Mouse (Mus musculus): ENCODE results near the gene Usp42. TPM values are rescaled to one million over a fixed set of nuclear protein-coding genes. Genes with fewer than 3 reads are reported as not detected.
A peak's percentile ranks its signal among the peaks of the same experiment; 100 is the strongest.

The Usp42 gene
- polyA plus RNA-seq, 1 experiment from 2014 or later: 2.9 TPM

GRCm38 (mm10) chr5:143668884-143669283 lies 63.2 kb downstream of the Usp42 start:
- H3K4me1 ChIP-seq (ENCODE audit: control insufficient read depth, low read depth, low read length): peaks cover 33% of the 10 kb centered on the region
- H3K9me3 ChIP-seq (replicated peaks; ENCODE audit: control insufficient read depth, low read length): no peaks in the 10 kb centered on the region
- H3K9ac ChIP-seq (ENCODE audit: low read depth, low read length): no peak overlapping the region
- H3K27me3 ChIP-seq (ENCODE audit: control insufficient read depth, insufficient read depth, low read depth, low read length): no peaks in the 10 kb centered on the region
- no peaks in the 10 kb centered on the region for H3K36me3 ChIP-seq (ENCODE audit: control insufficient read depth, insufficient read depth)
- 81% methylated on average over 2 of the region's 2 CpGs for WGBS (ENCODE audit: insufficient replicate concordance)
- no peak for ATAC-seq (ENCODE audit: low read depth)
- H3K4me3 ChIP-seq (ENCODE audit: low read depth, low read length): no peak overlapping the region
- H3K4me2 ChIP-seq (ENCODE audit: low read depth, low read length): no peak overlapping the region
- H3K27ac ChIP-seq (ENCODE audit: low read length): no peak overlapping the region

GRCm38 (mm10) chr5:143666015-143666414 lies 66.1 kb downstream of the Usp42 start:
- Histone ChIP-seq H3K4me2 (ENCODE audit: low read depth, low read length) (no peak overlapping the region), H3K9ac (ENCODE audit: low read depth, low read length) (no peak overlapping the region), H3K36me3 (ENCODE audit: control insufficient read depth, insufficient read depth) (no peaks in the 10 kb centered on the region), H3K27ac (ENCODE audit: low read length) (0 out of 2 replicates have a peak overlapping the region, but pooled peaks have one; percentile 42), H3K27me3 (ENCODE audit: control insufficient read depth, insufficient read depth, low read depth, low read length) (no peaks in the 10 kb centered on the region), H3K4me1 (ENCODE audit: control insufficient read depth, low read depth, low read length) (peaks cover 21% of the 10 kb centered on the region), H3K4me3 (ENCODE audit: low read depth, low read length) (no peak overlapping the region), H3K9me3 (replicated peaks; ENCODE audit: control insufficient read depth, low read length) (no peaks in the 10 kb centered on the region)
- ATAC-seq (ENCODE audit: low read depth): peak; percentile 83
- WGBS (ENCODE audit: insufficient replicate concordance): 24% methylated on average over 1 of the region's 1 CpGs

- 81% methylated on average over 2 of the region's 2 CpGs for WGBS (ENCODE audit: insufficient replicate concordance)
- H3K4me1 ChIP-seq (ENCODE audit: control insufficient read depth, low read depth, low read length): peaks cover 20% of the 10 kb centered on the region
These were observed 66.5 kb downstream of the Usp42 start for GRCm38 (mm10) chr5:143665561-143665960.

GRCm38 (mm10) chr5:143663074-143663687 lies 68.9 kb downstream of the Usp42 start:
- H3K4me2 ChIP-seq (ENCODE audit: low read depth, low read length): no peak overlapping the region
- no peak for ATAC-seq (ENCODE audit: low read depth)
- WGBS (ENCODE audit: insufficient replicate concordance): 53% methylated on average over 7 of the region's 7 CpGs

More at GRCm38 (mm10) chr5:143665561-143665960, 66.5 kb downstream of the Usp42 start:
- Histone ChIP-seq H3K9me3 (replicated peaks; ENCODE audit: control insufficient read depth, low read length) (no peaks in the 10 kb centered on the region), H3K9ac (ENCODE audit: low read depth, low read length) (no peak overlapping the region; the same call in 1 of the 2 replicates), H3K27me3 (ENCODE audit: control insufficient read depth, insufficient read depth, low read depth, low read length) (no peaks in the 10 kb centered on the region), H3K4me2 (ENCODE audit: low read depth, low read length) (no peak overlapping the region), H3K4me3 (ENCODE audit: low read depth, low read length) (no peak overlapping the region), H3K36me3 (ENCODE audit: control insufficient read depth, insufficient read depth) (no peaks in the 10 kb centered on the region), H3K27ac (ENCODE audit: low read length) (0 out of 2 replicates have a peak overlapping the region, but pooled peaks have one; percentile 7)
- no peak for ATAC-seq (ENCODE audit: low read depth)

More at GRCm38 (mm10) chr5:143663074-143663687, 68.9 kb downstream of the Usp42 start:
- H3K36me3 ChIP-seq (ENCODE audit: control insufficient read depth, insufficient read depth): no peaks in the 10 kb centered on the region
- H3K27me3 ChIP-seq (ENCODE audit: control insufficient read depth, insufficient read depth, low read depth, low read length): no peaks in the 10 kb centered on the region
- H3K27ac ChIP-seq (ENCODE audit: low read length): no peak overlapping the region
- H3K9ac ChIP-seq (ENCODE audit: low read depth, low read length): no peak overlapping the region
- H3K4me1 ChIP-seq (ENCODE audit: control insufficient read depth, low read depth, low read length): peaks cover 32% of the 10 kb centered on the region
- no peak overlapping the region for H3K4me3 ChIP-seq (ENCODE audit: low read depth, low read length)
- H3K9me3 ChIP-seq (replicated peaks; ENCODE audit: control insufficient read depth, low read length): no peaks in the 10 kb centered on the region

Other genes with a start within 250 kb of the Usp42 start
- gene Rac1, start 204.2 kb downstream of the Usp42 start, polyA plus RNA-seq (2015; fragmentation: Nextera tagmentation; extraction: Ambion mirVana): 104 and 135 TPM in 2 replicates
- 34.7 and 35.9 TPM in 2 replicates for gene Cyth3, start 109.8 kb downstream of the Usp42 start, polyA plus RNA-seq (2015; fragmentation: Nextera tagmentation; extraction: Ambion mirVana)
- gene Eif2ak1, start 85.5 kb upstream of the Usp42 start, polyA plus RNA-seq (2015; fragmentation: Nextera tagmentation; extraction: Ambion mirVana): 115 and 119 TPM in 2 replicates
- 0.42 and 0.52 TPM in 2 replicates for gene Ankrd61, start 165.4 kb upstream of the Usp42 start, polyA plus RNA-seq (2015; fragmentation: Nextera tagmentation; extraction: Ambion mirVana)
- 35.6 and 41.3 TPM in 2 replicates for gene Aimp2, start 177.6 kb upstream of the Usp42 start, polyA plus RNA-seq (2015; fragmentation: Nextera tagmentation; extraction: Ambion mirVana)
- 11.4 and 14.5 TPM in 2 replicates for gene Pms2, start 177.7 kb upstream of the Usp42 start, polyA plus RNA-seq (2015; fragmentation: Nextera tagmentation; extraction: Ambion mirVana)
- 0.13 and 0.33 TPM in 2 replicates for gene Gm42421, start 195.9 kb upstream of the Usp42 start, polyA plus RNA-seq (2015; fragmentation: Nextera tagmentation; extraction: Ambion mirVana)
- gene Rsph10b, start 200.8 kb upstream of the Usp42 start, polyA plus RNA-seq (2015; fragmentation: Nextera tagmentation; extraction: Ambion mirVana): 0.32 and 0.77 TPM in 2 replicates